Mouse (Mus musculus) forebrain, embryonic 11.5 days (tissue): ENCODE data around the gene Itpk1. TPM values are rescaled to one million over a fixed set of nuclear protein-coding genes. Genes with fewer than 3 reads are reported as not detected.

Experiments
- ATAC-seq: fragments of 200-750 bp; cut with Nextera tagmentation; replicated peaks from 2 replicates; pipeline ENCODE4 v1.8.0; 2017; ENCODE audit warnings: moderate TSS enrichment; ENCODE audit not compliant: low FRiP score
- DNase-seq: peaks from one replicate; pipeline ENCODE4 v3.0.0-alpha.2; 2017; ENCODE audit warnings: low spot score
- H3K27ac ChIP-seq: fragments of 300-500 bp; sonication (generic); 2 replicates; pipeline ENCODE4 v1.5.1; 2014; ENCODE audit warnings: low read depth, low read length
- H3K27me3 ChIP-seq: fragments of 300-500 bp; sonication (generic); 2 replicates; pipeline ENCODE4 v1.6.1; 2014; ENCODE audit warnings: mild to moderate bottlenecking, low read length, mixed read lengths; ENCODE audit not compliant: control insufficient read depth, insufficient read depth
- H3K36me3 ChIP-seq: fragments of 300-500 bp; sonication (generic); 2 replicates; pipeline ENCODE4 v1.6.1; 2014; ENCODE audit warnings: mild to moderate bottlenecking, low read length, moderate library complexity, mixed read lengths; ENCODE audit not compliant: control insufficient read depth, insufficient read depth
- H3K4me1 ChIP-seq: fragments of 300-500 bp; sonication (generic); replicated peaks from 2 replicates; pipeline ENCODE4 v1.6.1; 2014; ENCODE audit warnings: low read length, mixed read lengths; ENCODE audit not compliant: control insufficient read depth, insufficient read depth
- H3K4me2 ChIP-seq: fragments of 300-500 bp; sonication (generic); 2 replicates; pipeline ENCODE4 v1.6.1; 2014; ENCODE audit warnings: low read depth, mild to moderate bottlenecking, low read length, moderate library complexity, mixed read lengths; ENCODE audit not compliant: severe bottlenecking
- H3K4me3 ChIP-seq: fragments of 300-500 bp; sonication (generic); 2 replicates; pipeline ENCODE4 v1.5.1; 2014; ENCODE audit warnings: low read depth, low read length
- H3K9ac ChIP-seq: fragments of 300-500 bp; sonication (generic); 2 replicates; pipeline ENCODE4 v1.6.1; 2014; ENCODE audit warnings: low read length
- H3K9me3 ChIP-seq: fragments of 300-500 bp; sonication (generic); 2 replicates; pipeline ENCODE4 v1.6.1; 2016; ENCODE audit warnings: low read length, mixed read lengths; ENCODE audit not compliant: control insufficient read depth
- WGBS: fragments of 180-500 bp; shearing (Covaris S2); extraction: QIAGEN DNeasy Blood & Tissue Kit; methylation state at CpG from one replicate; pipeline ENCODE4 v1.1.7; 2014; 5-methylcytosine and 5-hydroxymethylcytosine counted together
- microRNA counts: library from miRNA; unstranded; fragments of <30 nt; microRNA quantifications from one replicate; lab custom pipeline; 2015
- microRNA-seq: library from miRNA; unstranded; fragments of <30 nt; microRNA quantifications from one replicate; pipeline ENCODE4, GENCODE M21; 2016; ENCODE audit not compliant: insufficient number of aligned reads
- polyA plus RNA-seq: library from polyadenylated mRNA; unstranded; fragments of >200 nt; fragmentation: Nextera tagmentation; extraction: Ambion mirVana; gene quantifications from 2 replicates; pipeline ENCODE4 v1.2.1, GENCODE M21; 2014

Gene Itpk1
- polyA plus RNA-seq, 1 experiment from 2014 or later = 19.6 TPM

- Histone ChIP-seq H3K9me3 (no peaks in the 10 kb centered on the region), H3K4me1 (no peaks in the 10 kb centered on the region), H3K36me3 (no peaks in the 10 kb centered on the region), H3K27me3 (no peaks in the 10 kb centered on the region), H3K4me2 (no peak overlapping the region), H3K27ac (no peak overlapping the region), H3K9ac (no peak overlapping the region), H3K4me3 (no peak overlapping the region)
- 63% methylated on average over 3 of the region's 3 CpGs for WGBS
- no peak for ATAC-seq
- no peak for DNase-seq
These were observed 180.5 kb downstream of the Itpk1 start for GRCm38 (mm10) chr12:102524216-102524615.

- no peak for ATAC-seq
- 41% methylated on average over 13 of the region's 13 CpGs for WGBS
These were observed 182.9 kb downstream of the Itpk1 start for GRCm38 (mm10) chr12:102521777-102522319.

GRCm38 (mm10) chr12:102519929-102520720, 184.6 kb downstream of the Itpk1 start:
- no peak for ATAC-seq
- Histone ChIP-seq H3K4me2 (no peak overlapping the region), H3K4me3 (no peak overlapping the region), H3K4me1 (no peaks in the 10 kb centered on the region), H3K27me3 (no peaks in the 10 kb centered on the region), H3K27ac (no peak overlapping the region), H3K9ac (no peak overlapping the region), H3K9me3 (no peaks in the 10 kb centered on the region), H3K36me3 (no peaks in the 10 kb centered on the region)
- 89% methylated on average over 12 of the region's 12 CpGs for WGBS
- DNase-seq = no peak

More at GRCm38 (mm10) chr12:102521777-102522319, 182.9 kb downstream of the Itpk1 start:
- DNase-seq = no peak
- Histone ChIP-seq H3K9me3 (no peaks in the 10 kb centered on the region), H3K27me3 (no peaks in the 10 kb centered on the region), H3K4me1 (no peaks in the 10 kb centered on the region), H3K4me3 (no peak overlapping the region), H3K4me2 (no peak overlapping the region), H3K36me3 (no peaks in the 10 kb centered on the region), H3K9ac (no peak overlapping the region), H3K27ac (no peak overlapping the region)

MicroRNAs within 50 kb of the gene (microRNA counts, 519-probe panel; counts per million panel counts)
- 31.2 counts per million for microRNA mmu-miR-1936 (lab: Ali Mortazavi, UCI)

Small RNAs within 50 kb of the gene (microRNA-seq; reads per million reads assigned to microRNA genes)
- gene Mir1936 = not detected

Other genes with a start within 250 kb of the Itpk1 start
- gene Golga5, start 235.8 kb downstream of the Itpk1 start, polyA plus RNA-seq = 32.5 and 34.0 TPM in 2 replicates
- gene Chga, start 150.0 kb downstream of the Itpk1 start, polyA plus RNA-seq = 16.7 and 18.1 TPM in 2 replicates
- gene Moap1, start 38.7 kb upstream of the Itpk1 start, polyA plus RNA-seq = 31.9 and 34.4 TPM in 2 replicates
- 12.7 and 14.0 TPM in 2 replicates for gene Tmem251, start 38.8 kb upstream of the Itpk1 start, polyA plus RNA-seq
- gene Gm28051, start 52.8 kb upstream of the Itpk1 start, polyA plus RNA-seq = not detected in 2 replicates
- gene Gon7, start 52.9 kb upstream of the Itpk1 start, polyA plus RNA-seq = 45.9 and 46.0 TPM in 2 replicates
- gene Ubr7, start 53.0 kb upstream of the Itpk1 start, polyA plus RNA-seq = 70.6 and 79.2 TPM in 2 replicates
- 31.8 and 32.7 TPM in 2 replicates for gene Gm20604, start 53.7 kb upstream of the Itpk1 start, polyA plus RNA-seq
- 21.9 and 22.1 TPM in 2 replicates for gene Btbd7, start 173.5 kb upstream of the Itpk1 start, polyA plus RNA-seq
- gene Cox8c, start 194.4 kb upstream of the Itpk1 start, polyA plus RNA-seq = not detected in 2 replicates
- 2.1 and 2.2 TPM in 2 replicates for gene Unc79, start 243.9 kb upstream of the Itpk1 start, polyA plus RNA-seq